Mouse (Mus musculus): ENCODE measurements around the gene Adad1.

Gene Adad1

DNA sequence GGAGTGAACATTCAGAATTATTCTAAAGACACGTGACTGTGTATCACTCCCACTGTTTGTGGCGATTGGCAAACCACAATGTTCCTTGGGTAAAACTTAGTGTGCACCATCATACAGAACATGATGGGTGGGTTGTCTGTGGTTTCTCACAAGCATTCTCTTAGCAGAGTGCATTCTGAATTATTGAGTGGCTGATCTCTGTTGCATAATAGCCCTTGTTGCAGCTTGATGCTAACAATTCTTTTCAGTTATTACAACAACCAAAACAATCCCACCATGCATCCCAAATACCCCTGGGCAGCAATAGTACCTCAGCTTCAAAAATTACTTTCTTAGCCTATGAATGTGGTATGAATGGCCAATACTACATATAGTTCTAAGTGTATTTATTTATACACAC, 106.0 kb downstream of the Adad1 start:
- no peak for DNase-seq (ENCODE audit: low read depth, low spot score)
